Comparison of ENCODE assay signal across 8 mouse cellular contexts in the genomic region with DNA sequence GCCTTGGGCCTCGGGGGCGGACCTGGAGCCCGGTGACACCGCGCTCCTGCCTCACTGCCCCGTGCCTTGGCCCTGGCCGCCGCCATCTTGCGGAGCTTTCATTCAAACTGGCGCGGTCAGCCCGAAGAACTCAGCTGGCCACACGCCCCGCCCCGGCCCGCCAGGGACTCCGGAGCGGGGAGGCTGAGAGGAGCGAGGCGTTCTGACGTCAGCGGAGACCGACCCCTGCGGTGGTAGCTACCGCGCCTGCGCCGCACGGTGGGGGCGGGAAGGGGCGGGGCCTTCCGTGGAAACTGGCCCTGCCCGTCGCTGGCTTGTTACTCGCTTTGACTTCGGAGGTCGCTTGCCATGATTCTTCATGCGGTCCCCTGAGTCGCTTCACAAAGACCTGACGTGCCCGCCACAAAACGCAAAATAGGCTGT. TPM values are rescaled to one million over a fixed set of nuclear protein-coding genes. Genes with fewer than 3 reads are reported as not detected.
DNase-seq lines count a peak whose midpoint lies in the region; ATAC-seq lines count a peak whose summit lies in the region.

A gene (minus strand): TSS at position 171 of the 423 bp plus-strand sequence.

- peak; percentile 97 for ATAC-seq in hindbrain, embryonic 15.5 days (ENCODE audit: low FRiP score, low read depth)

- peak within 1 kb of the TSS; percentile 54 for H3K9ac ChIP-seq in hindbrain, embryonic 15.5 days

- H3K4me3 ChIP-seq in hindbrain, embryonic 15.5 days = peak within 1 kb of the TSS; percentile 91

- peaks cover 17% of the 10 kb centered on the region for H3K4me1 ChIP-seq in hindbrain, embryonic 15.5 days (replicated peaks)

- H3K4me2 ChIP-seq in hindbrain, embryonic 15.5 days = peak within 1 kb of the TSS; percentile 88

- H3K27me3 ChIP-seq in hindbrain, embryonic 15.5 days = no peaks in the 10 kb centered on the region

- H3K27ac ChIP-seq in hindbrain, embryonic 15.5 days (replicated peaks) = peak within 1 kb of the TSS; percentile 85

- no peaks in the 10 kb centered on the region for H3K9me3 ChIP-seq in hindbrain, embryonic 15.5 days

- WGBS in hindbrain, embryonic 15.5 days = under 1% methylated on average over 42 of the region's 42 CpGs

- H3K36me3 ChIP-seq in hindbrain, embryonic 15.5 days = peaks cover 3% of the 10 kb centered on the region; the same call in 1 of the 2 replicates

- peak; percentile 96 for DNase-seq in T-cell, adult 2 months (ENCODE audit: low spot score)
- peak; percentile 97 to 98 for DNase-seq in cerebellum, postnatal 36 days
- peak; percentile 95 to 96 for DNase-seq in frontal cortex, postnatal 36 days (ENCODE audit: low spot score in 2 of 2)
- peak; percentile 86 for DNase-seq in left cerebral cortex, adult 11 months (ENCODE audit: low spot score)
- DNase-seq in lung, postnatal 4 days = peak; percentile 98 to 99
- DNase-seq in retina, postnatal 7 days (ENCODE audit: low read depth, low spot score) = peak; percentile 92
- DNase-seq in urinary bladder, adult 2 months (ENCODE audit: low spot score) = peak; percentile 92

RNA-seq across cellular contexts. Expression of the gene that starts here (rescaled TPM):
- 8.0 TPM in 2 replicates for polyA plus RNA-seq in hindbrain, embryonic 15.5 days (2015; fragmentation: Nextera tagmentation; extraction: Ambion mirVana)
- 1.0 and 1.1 TPM in 2 replicates for polyA plus RNA-seq in urinary bladder, adult 2 months (2012; rRNA removed)

Comparison
In these comparisons a context has a peak if more than half of its experiments do, and no peak if none do; other contexts are left out.
1. Peak in every context shown above with its lines: DNase-seq, ATAC-seq, H3K4me3 ChIP-seq and H3K27ac ChIP-seq.